Mouse (Mus musculus) small intestine, adult 2 months (tissue): ENCODE data around the gene Ppp4r1.

ENCODE experiments used
- CTCF ChIP-seq: fragments of 200-500 bp; IDR thresholded peaks from 2 replicates; pipeline ENCODE4 v1.5.1; 2012; ENCODE audit warnings: low read depth, mild to moderate bottlenecking, control low read depth, inconsistent platforms, low read length, moderate library complexity, mixed read lengths; ENCODE audit not compliant: insufficient replicate concordance, insufficient read length; ENCODE audit errors: extremely low read depth
- POLR2A ChIP-seq: fragments of 200-500 bp; IDR thresholded peaks from 2 replicates; pipeline ENCODE4 v1.6.1; 2012; ENCODE audit warnings: low read depth, mild to moderate bottlenecking, control low read depth, inconsistent platforms, low read length, moderate library complexity

GRCm38 (mm10) chr17:65750301-65750700 lies 32.1 kb upstream of the Ppp4r1 start:
- TF ChIP-seq CTCF (peak; percentile 23; the same call in 1 of the 2 replicates), POLR2A (no peak)
